Mouse (Mus musculus): ENCODE measurements around the gene Ttk. TPM values are rescaled to one million over a fixed set of nuclear protein-coding genes. Genes with fewer than 3 reads are reported as not detected.

Ttk gene
- polyA plus RNA-seq, 1 experiment from 2014 or later: 3.4 TPM

DNA sequence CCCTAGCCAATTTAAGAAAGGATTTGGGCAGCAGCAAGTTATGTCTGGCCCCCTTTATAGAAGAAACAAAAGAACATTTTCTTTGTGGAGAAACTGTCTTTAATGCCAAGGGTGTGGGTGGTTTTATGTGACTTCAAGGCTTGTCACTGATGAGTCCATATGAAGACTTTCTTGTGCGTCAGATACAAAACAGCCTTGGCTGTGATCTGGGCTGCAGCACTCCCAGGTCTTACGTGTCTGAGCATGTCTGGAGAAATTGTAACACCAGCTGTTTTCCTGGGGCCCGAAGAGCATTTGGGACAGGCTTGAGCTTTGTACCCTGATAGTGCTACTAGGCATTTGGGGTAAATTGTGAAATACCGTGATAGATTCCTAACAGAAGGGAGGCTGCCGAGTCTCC, 11.6 kb upstream of the Ttk start:
- Histone ChIP-seq H3K4me2 (no peak overlapping the region), H3K9ac (replicated peaks) (no peak overlapping the region), H3K4me1 (no peaks in the 10 kb centered on the region), H3K36me3 (no peaks in the 10 kb centered on the region), H3K9me3 (replicated peaks) (no peaks in the 10 kb centered on the region), H3K27ac (replicated peaks) (no peak overlapping the region), H3K27me3 (replicated peaks) (no peaks in the 10 kb centered on the region), H3K4me3 (replicated peaks) (no peak overlapping the region)
- ATAC-seq (ENCODE audit: low FRiP score): no peak
- 80% methylated on average over 5 of the region's 5 CpGs for WGBS

- H3K27me3 ChIP-seq (replicated peaks): no peaks in the 10 kb centered on the region
- H3K36me3 ChIP-seq: no peaks in the 10 kb centered on the region
- 83% methylated on average over 5 of the region's 5 CpGs for WGBS
- no peak overlapping the region for H3K4me2 ChIP-seq
- ATAC-seq (ENCODE audit: low FRiP score): no peak
- no peaks in the 10 kb centered on the region for H3K9me3 ChIP-seq (replicated peaks)
- peaks cover 3% of the 10 kb centered on the region for H3K4me1 ChIP-seq
- no peak overlapping the region for H3K9ac ChIP-seq (replicated peaks)
- no peak overlapping the region for H3K27ac ChIP-seq (replicated peaks)
- no peak overlapping the region for H3K4me3 ChIP-seq (replicated peaks)
Observed at GRCm38 (mm10) chr9:83829896-83830295, 4.6 kb upstream of the Ttk start.

GRCm38 (mm10) chr9:83831152-83831551, 3.3 kb upstream of the Ttk start:
- Histone ChIP-seq H3K4me3 (replicated peaks) (no peak overlapping the region), H3K27me3 (replicated peaks) (no peaks in the 10 kb centered on the region), H3K4me2 (no peak overlapping the region), H3K36me3 (no peaks in the 10 kb centered on the region), H3K27ac (replicated peaks) (no peak overlapping the region), H3K9me3 (replicated peaks) (no peaks in the 10 kb centered on the region), H3K4me1 (peaks cover 5% of the 10 kb centered on the region), H3K9ac (replicated peaks) (no peak overlapping the region)
- WGBS: 71% methylated on average over 8 of the region's 8 CpGs
- no peak for ATAC-seq (ENCODE audit: low FRiP score)

- H3K27me3 ChIP-seq (replicated peaks): no peaks in the 10 kb centered on the region
- peak overlapping the region; percentile 72 for H3K4me3 ChIP-seq (replicated peaks)
- H3K4me1 ChIP-seq: peaks cover 5% of the 10 kb centered on the region
- H3K36me3 ChIP-seq: no peaks in the 10 kb centered on the region
- 3% methylated on average over 22 of the region's 27 CpGs for WGBS
- no peaks in the 10 kb centered on the region for H3K9me3 ChIP-seq (replicated peaks)
- ATAC-seq (ENCODE audit: low FRiP score): peak; percentile 56
- H3K27ac ChIP-seq (replicated peaks): no peak overlapping the region
- H3K9ac ChIP-seq (replicated peaks): peak overlapping the region; percentile 59
- peak overlapping the region; percentile 97 for H3K4me2 ChIP-seq
Observed at GRCm38 (mm10) chr9:83834748-83835313, 342 bp downstream of the Ttk start.

DNA sequence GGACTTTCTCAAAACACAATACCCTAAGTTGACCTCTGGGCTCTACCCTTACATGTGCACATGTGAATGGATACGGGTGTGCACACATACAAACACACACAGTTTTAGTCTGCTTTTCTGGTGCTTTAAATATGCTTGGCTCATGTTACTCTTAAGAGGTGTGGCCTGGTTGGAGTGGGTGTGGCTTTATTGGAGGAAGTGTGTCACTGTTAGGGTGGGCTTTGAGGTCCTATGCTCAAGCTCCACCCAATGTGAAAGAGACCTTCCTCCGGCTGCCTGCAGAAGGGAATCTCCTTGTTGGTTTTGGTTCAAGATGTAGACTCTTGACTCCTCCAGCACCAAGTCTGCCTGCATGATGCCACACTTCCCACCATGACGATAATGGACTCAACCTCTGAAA, 18.0 kb downstream of the Ttk start:
- no peaks in the 10 kb centered on the region for H3K4me1 ChIP-seq
- ATAC-seq (ENCODE audit: low FRiP score): no peak
- no peak overlapping the region for H3K9ac ChIP-seq (replicated peaks)
- no peak overlapping the region for H3K4me3 ChIP-seq (replicated peaks)
- H3K4me2 ChIP-seq: no peak overlapping the region
- WGBS: 94% methylated on average over 3 of the region's 3 CpGs
- H3K9me3 ChIP-seq (replicated peaks): no peaks in the 10 kb centered on the region
- H3K36me3 ChIP-seq: no peaks in the 10 kb centered on the region
- no peak overlapping the region for H3K27ac ChIP-seq (replicated peaks)
- no peaks in the 10 kb centered on the region for H3K27me3 ChIP-seq (replicated peaks)

DNA sequence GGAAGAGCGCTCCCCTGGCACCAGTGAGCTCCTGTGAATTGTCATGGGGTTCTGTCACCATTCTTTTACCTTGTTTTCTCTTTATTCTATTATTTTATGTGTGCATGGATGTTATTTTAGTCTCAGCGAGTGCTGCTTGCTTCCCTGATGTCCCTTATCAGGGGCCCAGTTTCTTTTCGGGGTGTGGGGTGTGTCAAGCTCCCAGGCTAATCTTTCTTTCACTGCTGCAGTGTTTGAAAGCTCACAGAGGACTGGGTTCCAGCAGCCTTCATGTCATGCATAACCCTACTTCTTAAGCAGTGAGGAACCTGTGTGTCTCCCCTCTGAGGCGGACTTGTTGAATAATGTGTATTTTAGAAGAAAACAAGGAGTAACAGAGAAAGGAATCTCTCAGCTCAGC, 30.7 kb downstream of the Ttk start:
- no peaks in the 10 kb centered on the region for H3K9me3 ChIP-seq (replicated peaks)
- no peaks in the 10 kb centered on the region for H3K4me1 ChIP-seq
- no peak for ATAC-seq (ENCODE audit: low FRiP score)
- no peak overlapping the region for H3K27ac ChIP-seq (replicated peaks)
- H3K4me3 ChIP-seq (replicated peaks): no peak overlapping the region
- no peak overlapping the region for H3K9ac ChIP-seq (replicated peaks)
- H3K27me3 ChIP-seq (replicated peaks): no peaks in the 10 kb centered on the region
- WGBS: over 99% methylated on average over 4 of the region's 4 CpGs
- no peak overlapping the region for H3K4me2 ChIP-seq
- no peaks in the 10 kb centered on the region for H3K36me3 ChIP-seq

GRCm38 (mm10) chr9:83882191-83882590, 47.7 kb downstream of the Ttk start:
- no peak for ATAC-seq (ENCODE audit: low FRiP score)
- WGBS: 81% methylated on average over 6 of the region's 6 CpGs
- Histone ChIP-seq H3K4me2 (no peak overlapping the region), H3K4me1 (no peaks in the 10 kb centered on the region), H3K27ac (replicated peaks) (no peak overlapping the region), H3K9me3 (replicated peaks) (no peaks in the 10 kb centered on the region), H3K4me3 (replicated peaks) (no peak overlapping the region), H3K27me3 (replicated peaks) (no peaks in the 10 kb centered on the region), H3K36me3 (no peaks in the 10 kb centered on the region), H3K9ac (replicated peaks) (no peak overlapping the region)

DNA sequence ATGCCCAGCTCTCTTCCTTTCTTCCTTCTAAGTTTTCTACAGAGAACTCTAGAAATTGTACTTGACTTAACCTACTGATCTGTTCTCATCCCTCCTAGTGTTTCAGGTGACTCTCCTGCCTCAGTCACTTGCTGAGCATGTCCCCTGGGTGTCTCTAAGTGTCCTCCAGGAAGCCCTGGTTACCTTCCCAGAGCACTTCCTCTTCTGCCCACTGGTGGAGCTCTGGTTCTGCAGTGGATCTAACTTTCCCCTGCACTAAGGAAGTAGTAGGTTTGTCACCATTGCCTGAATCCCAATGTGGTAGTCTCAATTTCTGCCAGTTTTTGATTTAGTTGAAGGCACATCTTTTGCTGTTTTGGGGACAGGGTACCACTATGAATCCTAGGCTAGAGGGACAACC, 51.7 kb downstream of the Ttk start:
- Histone ChIP-seq H3K9ac (replicated peaks) (no peak overlapping the region), H3K27ac (replicated peaks) (no peak overlapping the region), H3K4me2 (no peak overlapping the region), H3K4me3 (replicated peaks) (no peak overlapping the region), H3K36me3 (no peaks in the 10 kb centered on the region), H3K4me1 (no peaks in the 10 kb centered on the region), H3K9me3 (replicated peaks) (no peaks in the 10 kb centered on the region), H3K27me3 (replicated peaks) (no peaks in the 10 kb centered on the region)
- no peak for ATAC-seq (ENCODE audit: low FRiP score)

DNA sequence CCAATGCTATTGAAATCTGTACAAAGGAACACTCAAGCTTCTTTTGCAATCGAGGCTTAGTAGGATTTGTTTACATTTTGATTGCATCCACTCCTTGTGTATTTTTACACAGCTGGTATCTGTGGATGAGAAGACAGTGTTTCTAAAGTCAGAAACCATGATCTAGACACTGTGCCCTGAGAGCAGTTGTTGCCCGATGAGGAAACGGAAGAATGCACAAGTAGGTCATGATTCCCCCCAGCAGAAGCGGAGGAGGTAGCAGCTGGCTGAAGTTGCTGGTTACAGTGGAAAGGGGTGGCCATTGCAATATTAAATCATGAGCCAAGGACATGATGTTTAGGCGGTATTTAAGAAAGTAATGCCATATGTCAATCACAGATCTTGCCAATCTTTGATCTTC, 53.7 kb downstream of the Ttk start:
- 87% methylated on average over 5 of the region's 5 CpGs for WGBS
- Histone ChIP-seq H3K9ac (replicated peaks) (no peak overlapping the region), H3K36me3 (no peaks in the 10 kb centered on the region), H3K4me2 (no peak overlapping the region), H3K9me3 (replicated peaks) (no peaks in the 10 kb centered on the region), H3K27me3 (replicated peaks) (no peaks in the 10 kb centered on the region), H3K4me1 (no peaks in the 10 kb centered on the region), H3K4me3 (replicated peaks) (no peak overlapping the region), H3K27ac (replicated peaks) (no peak overlapping the region)
- no peak for ATAC-seq (ENCODE audit: low FRiP score)

DNA sequence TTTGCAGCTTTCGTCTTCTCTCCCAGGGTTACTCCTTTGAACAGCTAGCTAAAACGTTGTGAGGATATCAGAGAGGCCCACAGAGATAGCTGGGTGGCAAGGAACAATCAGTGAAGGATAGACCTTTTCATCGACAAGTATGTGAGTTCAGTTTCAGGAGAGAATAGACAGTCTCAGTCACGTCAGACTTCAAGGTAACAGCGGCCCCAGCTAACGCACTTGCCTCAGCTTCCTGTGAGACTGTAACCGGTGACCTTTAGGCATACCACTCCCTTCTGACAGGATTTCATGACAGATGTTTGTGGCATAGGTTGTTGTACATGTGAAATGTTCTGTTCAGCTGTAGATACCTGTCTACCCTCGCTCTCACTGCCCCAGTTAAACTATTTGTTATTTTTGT, 58.6 kb downstream of the Ttk start:
- Histone ChIP-seq H3K9ac (replicated peaks) (no peak overlapping the region), H3K27ac (replicated peaks) (no peak overlapping the region), H3K36me3 (no peaks in the 10 kb centered on the region), H3K4me1 (no peaks in the 10 kb centered on the region), H3K4me3 (replicated peaks) (no peak overlapping the region), H3K4me2 (no peak overlapping the region), H3K9me3 (replicated peaks) (no peaks in the 10 kb centered on the region), H3K27me3 (replicated peaks) (no peaks in the 10 kb centered on the region)
- ATAC-seq (ENCODE audit: low FRiP score): no peak
- 84% methylated on average over 8 of the region's 8 CpGs for WGBS

DNA sequence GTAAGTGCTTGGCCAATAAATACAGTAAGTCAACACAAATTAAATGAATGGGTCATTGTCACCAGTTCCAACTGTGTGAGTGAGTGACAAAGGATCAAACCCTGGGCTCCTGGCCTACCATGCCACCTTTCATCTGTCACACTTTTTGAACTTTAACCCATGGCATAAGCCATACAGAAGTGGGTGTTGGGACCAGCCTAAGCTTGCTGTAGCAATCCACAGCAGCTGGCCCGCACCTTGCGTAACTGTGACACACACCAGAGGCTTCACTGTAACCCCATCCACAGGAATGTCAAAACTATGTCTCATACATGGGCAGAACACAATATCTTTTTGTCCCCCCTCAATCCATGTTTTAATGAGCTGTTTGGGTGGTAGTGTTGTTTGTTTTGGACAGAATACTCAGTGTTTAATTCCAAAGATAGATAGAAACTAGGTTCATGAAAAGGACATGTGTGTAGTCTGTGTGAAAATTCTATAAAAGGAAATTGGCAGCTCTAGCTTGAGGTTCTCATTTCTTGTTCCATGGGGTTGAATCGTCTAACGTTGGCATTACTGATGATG, 59.4 kb downstream of the Ttk start:
- H3K9ac ChIP-seq (replicated peaks): no peak overlapping the region
- no peaks in the 10 kb centered on the region for H3K9me3 ChIP-seq (replicated peaks)
- no peaks in the 10 kb centered on the region for H3K27me3 ChIP-seq (replicated peaks)
- H3K36me3 ChIP-seq: no peaks in the 10 kb centered on the region
- H3K27ac ChIP-seq (replicated peaks): no peak overlapping the region
- H3K4me1 ChIP-seq: no peaks in the 10 kb centered on the region
- no peak for ATAC-seq (ENCODE audit: low FRiP score)
- H3K4me2 ChIP-seq: no peak overlapping the region
- H3K4me3 ChIP-seq (replicated peaks): no peak overlapping the region
- WGBS: 89% methylated on average over 4 of the region's 4 CpGs

- H3K9me3 ChIP-seq (replicated peaks): no peaks in the 10 kb centered on the region
- ATAC-seq (ENCODE audit: low FRiP score): no peak
- H3K36me3 ChIP-seq: no peaks in the 10 kb centered on the region
- no peak overlapping the region for H3K4me3 ChIP-seq (replicated peaks)
- H3K27ac ChIP-seq (replicated peaks): no peak overlapping the region
- no peak overlapping the region for H3K4me2 ChIP-seq
- no peaks in the 10 kb centered on the region for H3K27me3 ChIP-seq (replicated peaks)
- H3K9ac ChIP-seq (replicated peaks): no peak overlapping the region
- WGBS: 89% methylated on average over 2 of the region's 2 CpGs
- H3K4me1 ChIP-seq: no peaks in the 10 kb centered on the region
Observed at GRCm38 (mm10) chr9:83902086-83902485, 67.6 kb downstream of the Ttk start.

- no peak for ATAC-seq (ENCODE audit: low FRiP score)
- H3K36me3 ChIP-seq: no peaks in the 10 kb centered on the region
- H3K27ac ChIP-seq (replicated peaks): no peak overlapping the region
- H3K4me1 ChIP-seq: no peaks in the 10 kb centered on the region
- H3K9ac ChIP-seq (replicated peaks): no peak overlapping the region
- H3K4me3 ChIP-seq (replicated peaks): no peak overlapping the region
- 78% methylated on average over 4 of the region's 4 CpGs for WGBS
- no peaks in the 10 kb centered on the region for H3K9me3 ChIP-seq (replicated peaks)
- no peaks in the 10 kb centered on the region for H3K27me3 ChIP-seq (replicated peaks)
- H3K4me2 ChIP-seq: no peak overlapping the region
Observed at GRCm38 (mm10) chr9:83905820-83906219, 71.3 kb downstream of the Ttk start.

Measured in neural tube, embryonic 15.5 days (tissue).